Mouse (Mus musculus) left cerebral cortex, adult 8-10 months (tissue): ENCODE results near the gene Zfp367. TPM values are rescaled to one million over a fixed set of nuclear protein-coding genes. Genes with fewer than 3 reads are reported as not detected.

Experiments
- DNase-seq, 2 experiments: peaks; one replicate each; pipeline ENCODE4 v3.0.0; 2022; ENCODE audit warnings: low spot score in 2 of 2
- total RNA-seq, 4 experiments: library from RNA; stranded (reverse); gene quantifications; 2 replicates each; pipeline ENCODE4 v1.2.4; 2022

The Zfp367 gene
- total RNA-seq: 10 to 100 TPM; 24.5 to 27.7 (median 25.8) TPM

- DNase-seq: peak; percentile 89 to 97
Observed at GRCm38 (mm10) chr13:64153083-64153682, at the start of gene Zfp367. TSS of gene Zfp367 (minus strand) at chr13:64153202.

DNA sequence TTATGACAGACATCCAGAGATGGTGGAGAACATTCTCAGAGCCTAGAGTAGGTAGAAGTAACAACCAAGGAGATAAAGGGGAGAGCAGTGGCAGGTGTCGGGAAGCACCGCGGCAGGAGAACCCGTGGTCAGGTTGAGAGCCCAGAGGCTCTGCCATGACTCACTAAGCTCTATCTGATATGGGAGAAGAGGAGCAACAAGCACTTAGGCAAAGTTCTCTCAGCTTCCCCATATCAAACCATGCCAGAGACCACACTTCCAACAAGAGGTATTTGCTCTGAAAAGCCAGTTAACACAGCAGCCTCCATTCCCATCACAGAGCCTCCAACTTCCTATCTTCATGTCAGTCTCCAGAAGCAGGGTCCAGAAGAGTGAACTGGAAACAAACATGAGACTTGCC is 47.9 kb upstream of the Zfp367 start:
- DNase-seq: no peak

- DNase-seq: no peak
Observed at GRCm38 (mm10) chr13:64198310-64198709, 45.3 kb upstream of the Zfp367 start.

DNA sequence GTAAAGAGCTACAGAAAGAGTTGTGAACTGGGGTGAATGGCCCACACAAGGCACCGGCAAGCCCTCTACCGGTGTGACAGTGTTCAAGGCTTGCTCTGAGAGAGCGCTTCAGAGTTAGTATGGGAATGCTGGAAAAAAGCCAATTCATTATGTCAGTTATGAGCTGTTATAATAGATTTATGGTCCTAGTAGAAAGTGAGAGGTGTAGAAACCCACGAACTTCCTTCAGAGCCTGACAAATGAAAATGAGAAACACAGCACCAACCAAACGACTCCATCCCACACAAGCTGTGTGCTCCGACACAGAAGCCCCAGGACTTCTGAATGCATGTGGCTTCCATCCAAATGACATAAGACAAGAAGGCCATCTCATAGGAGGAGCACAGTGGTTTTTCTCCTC is 44.9 kb upstream of the Zfp367 start:
- no peak for DNase-seq

GRCm38 (mm10) chr13:64187065-64187464 is 34.1 kb upstream of the Zfp367 start:
- DNase-seq: no peak

DNA sequence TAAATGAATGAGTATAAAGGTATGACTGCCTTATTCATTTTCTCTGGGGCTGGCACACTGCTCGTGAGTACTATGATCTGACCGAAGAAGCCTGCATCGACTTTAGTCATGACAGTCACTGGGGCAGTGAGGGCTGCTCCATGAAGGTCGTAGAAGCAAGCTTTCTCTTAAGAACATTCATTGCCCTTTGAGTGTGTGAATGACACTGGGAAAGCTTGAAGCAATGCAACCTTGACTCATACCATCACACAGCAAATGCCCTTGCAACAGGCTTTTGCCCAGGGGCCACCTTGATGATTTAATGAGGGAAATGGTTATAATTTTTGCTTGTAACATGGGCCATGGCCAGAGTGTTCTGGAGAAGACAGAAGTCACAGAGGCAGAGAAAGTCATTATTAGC is 33.5 kb upstream of the Zfp367 start:
- DNase-seq: no peak

DNA sequence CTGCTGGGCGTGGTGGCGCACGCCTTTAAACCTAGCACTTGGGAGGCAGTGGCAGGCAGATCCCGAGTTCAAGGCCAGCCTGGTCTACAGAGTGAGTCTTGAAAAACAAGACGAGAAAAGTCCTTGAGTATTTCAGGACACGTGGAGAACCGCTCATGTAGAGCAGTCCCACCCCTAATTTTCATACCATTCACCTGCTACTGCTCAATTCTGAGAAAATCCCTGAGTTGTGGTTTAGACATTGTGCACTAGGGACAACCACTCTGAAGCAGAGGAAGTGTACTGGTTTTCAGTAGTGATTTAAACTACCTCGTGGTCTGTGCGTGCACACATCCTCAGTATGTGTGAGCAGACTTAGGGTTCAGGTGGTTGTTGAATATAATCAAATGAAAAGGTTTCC is 32.6 kb upstream of the Zfp367 start:
- DNase-seq: no peak

- DNase-seq: no peak
Observed at GRCm38 (mm10) chr13:64185176-64185575, 32.2 kb upstream of the Zfp367 start.

DNA sequence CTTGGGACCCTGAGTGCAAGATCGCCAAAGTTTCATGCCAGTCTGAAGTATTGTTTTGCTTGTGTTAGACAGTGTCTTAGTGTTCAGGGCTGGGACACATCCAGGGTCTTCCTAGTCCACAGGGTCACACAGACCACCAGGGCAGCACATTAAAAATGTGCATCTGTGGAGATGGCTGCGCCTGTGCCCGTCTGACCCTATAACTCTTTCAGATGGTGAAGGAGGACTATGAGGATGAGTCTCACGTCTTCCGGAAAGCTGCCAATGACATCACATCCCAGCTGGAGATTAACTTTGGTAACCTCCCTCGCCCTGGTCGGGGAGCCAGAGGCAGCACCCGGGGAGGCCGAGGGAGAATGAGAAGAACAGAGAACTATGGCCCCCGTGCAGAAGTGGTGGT is 31.4 kb upstream of the Zfp367 start:
- no peak for DNase-seq

GRCm38 (mm10) chr13:64183583-64183982 is 30.6 kb upstream of the Zfp367 start:
- DNase-seq: no peak

DNA sequence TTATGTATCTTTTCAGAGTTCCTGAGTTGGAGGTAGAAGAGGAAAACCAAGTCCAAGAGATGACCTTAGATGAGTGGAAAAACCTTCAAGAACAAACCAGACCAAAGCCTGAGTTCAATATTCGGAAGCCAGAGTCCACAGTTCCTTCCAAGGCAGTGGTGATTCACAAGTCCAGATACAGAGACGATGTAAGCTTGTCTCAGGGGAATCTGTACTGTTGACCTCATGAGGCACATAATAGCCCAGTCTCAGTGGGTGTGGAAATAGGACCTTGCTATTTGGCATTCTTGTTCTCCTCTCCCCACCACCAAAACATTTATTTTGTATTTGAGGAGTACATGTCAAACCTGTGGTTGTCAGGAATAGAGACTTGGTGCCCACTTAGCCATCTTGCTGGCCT is 29.1 kb upstream of the Zfp367 start:
- DNase-seq: no peak

GRCm38 (mm10) chr13:64180888-64181287 is 27.9 kb upstream of the Zfp367 start:
- DNase-seq: no peak

DNA sequence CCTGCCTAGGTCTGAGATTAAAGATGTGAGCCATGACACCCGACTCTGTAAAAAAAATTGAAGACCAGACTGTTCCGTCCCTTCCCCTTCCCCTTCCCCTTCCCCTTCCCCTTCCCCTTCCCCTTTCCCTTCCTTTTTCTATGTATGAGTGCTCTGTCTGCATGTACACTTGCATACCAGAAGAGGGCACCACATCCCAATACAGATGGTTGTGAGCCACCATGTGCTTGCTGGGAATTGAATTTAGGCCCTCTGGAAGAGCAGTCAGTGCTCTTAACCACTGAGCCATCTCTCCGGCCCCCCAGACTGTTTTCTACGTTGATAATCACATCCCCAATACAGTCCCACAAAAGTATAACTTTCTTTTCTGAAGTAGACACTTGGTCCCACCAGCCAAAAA is 27.3 kb upstream of the Zfp367 start:
- no peak for DNase-seq

- no peak for DNase-seq
Observed at GRCm38 (mm10) chr13:64178746-64179652, 26.0 kb upstream of the Zfp367 start.

DNA sequence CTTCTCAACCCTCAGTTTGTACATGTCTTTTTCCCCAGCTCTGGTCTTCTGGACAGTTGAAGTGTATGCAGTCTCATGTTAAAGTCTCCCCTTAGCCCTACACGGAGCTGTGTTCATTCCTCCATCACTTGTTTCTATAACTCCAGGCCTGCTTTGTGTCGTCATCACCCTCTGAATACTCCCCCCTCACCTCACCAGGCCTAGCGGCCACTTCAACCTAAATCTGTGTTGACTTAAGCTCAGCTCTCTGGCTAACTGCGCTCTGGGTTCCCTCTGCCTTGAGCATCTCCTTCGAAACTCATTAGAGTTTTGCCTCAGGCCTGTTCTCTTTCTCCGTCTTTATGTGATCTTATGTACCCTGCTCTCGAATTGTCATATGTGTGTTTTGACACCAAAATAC is 25.0 kb upstream of the Zfp367 start:
- no peak for DNase-seq

- no peak for DNase-seq
Observed at GRCm38 (mm10) chr13:64169746-64170145, 16.7 kb upstream of the Zfp367 start.

DNA sequence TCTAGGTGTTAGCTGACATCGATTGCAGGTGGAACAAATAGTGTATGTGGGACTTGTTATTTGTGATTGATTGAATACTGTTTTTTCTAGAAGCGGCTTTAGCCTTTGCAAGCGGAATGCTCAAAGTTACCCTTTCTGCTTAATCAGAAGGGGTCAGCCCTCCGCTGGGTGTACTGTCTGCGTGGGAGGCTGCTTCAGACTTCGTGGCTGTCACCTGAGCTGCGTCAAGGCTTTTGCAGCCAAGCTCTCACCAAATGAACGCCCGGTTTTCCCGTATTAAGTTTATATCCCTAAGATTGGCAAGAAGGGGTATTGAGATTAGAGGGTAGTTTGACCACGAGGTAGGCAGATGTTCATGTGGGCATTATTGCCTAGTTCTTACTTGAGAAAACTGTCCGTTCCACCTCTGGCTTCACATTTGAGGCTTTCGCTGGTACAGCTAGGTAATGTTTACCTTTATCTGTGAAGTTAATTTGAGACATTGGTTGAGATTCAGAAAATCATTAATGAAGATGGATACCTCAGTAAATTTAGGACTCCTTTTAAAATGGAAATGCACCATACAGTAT is 10.2 kb upstream of the Zfp367 start:
- no peak for DNase-seq

DNA sequence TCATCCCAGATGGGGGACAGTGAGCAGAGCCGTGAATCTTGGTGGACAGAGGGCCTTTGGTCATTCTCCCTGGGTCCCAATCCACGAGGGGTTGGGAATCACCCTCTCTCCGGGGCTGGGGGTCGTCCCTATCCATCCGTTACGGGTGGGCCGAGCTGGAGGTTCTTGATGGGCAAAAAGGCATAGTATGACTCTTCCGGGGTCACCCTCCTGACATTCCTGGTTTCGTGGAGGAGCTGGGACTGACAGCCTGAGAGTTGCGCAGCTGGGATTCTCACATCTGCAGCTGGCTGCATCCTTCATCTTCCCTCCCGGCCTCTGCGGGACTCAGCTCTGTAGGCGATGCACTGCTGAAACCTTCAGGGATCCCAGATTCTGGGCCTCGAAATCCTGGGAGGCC is 9.6 kb upstream of the Zfp367 start:
- no peak for DNase-seq

- DNase-seq: peak in 1 of 2 experiments; percentile 61
Observed at GRCm38 (mm10) chr13:64161916-64162611, 9.1 kb upstream of the Zfp367 start.

DNA sequence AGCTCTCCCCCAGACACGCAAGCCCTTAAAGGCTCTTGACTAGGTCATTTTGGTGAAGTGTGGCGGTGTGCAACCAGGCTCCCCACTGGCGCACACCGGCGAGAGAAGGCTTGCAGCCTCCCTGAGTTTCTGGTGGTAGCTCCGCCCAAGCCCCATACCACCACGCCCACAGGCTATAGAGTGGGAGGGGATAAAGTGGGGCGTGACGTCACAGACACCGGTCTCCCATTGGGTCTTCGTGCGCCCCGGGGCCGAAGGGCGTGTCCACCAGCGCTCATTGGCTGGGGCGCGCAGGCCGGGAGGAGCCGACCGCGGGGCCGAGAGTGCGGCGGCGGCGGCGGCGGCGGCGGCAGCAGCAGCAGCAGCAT is 8.5 kb upstream of the Zfp367 start, which contains the start of gene Habp4:
Gene Habp4 (plus strand): TSS at position 277 of the 368 bp plus-strand sequence.
- DNase-seq: peak; percentile 88 to 98

GRCm38 (mm10) chr13:64156966-64157365 is 4.0 kb upstream of the Zfp367 start:
- no peak for DNase-seq

DNA sequence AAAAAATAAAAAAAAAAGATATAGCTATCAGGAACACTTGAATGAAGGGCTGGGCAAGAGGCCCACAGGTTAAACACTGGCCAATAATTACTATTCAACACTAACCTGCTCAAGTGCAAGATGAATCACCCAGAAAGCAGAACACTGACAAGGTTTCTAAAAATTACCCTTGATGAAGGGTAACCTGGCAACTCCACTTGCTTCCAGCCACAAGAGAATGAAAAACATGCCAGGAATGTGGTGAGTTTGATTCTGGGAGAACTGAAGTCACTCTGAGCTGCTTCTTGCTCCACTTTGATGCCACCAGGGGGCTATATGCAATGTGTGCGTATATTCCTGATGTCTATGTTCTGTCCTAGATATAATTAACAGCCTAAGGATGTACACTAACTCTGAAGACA is 2.2 kb upstream of the Zfp367 start:
- DNase-seq: no peak
